Mouse (Mus musculus): ENCODE measurements around the gene Usp8.

- no peak for TF ChIP-seq CTCF (IDR thresholded peaks at IDR 0.05; ENCODE audit: low read depth)
- no peak for TF ChIP-seq EP300 (IDR thresholded peaks at IDR 0.05; ENCODE audit: low read depth)
These were observed 5.8 kb downstream of the Usp8 start for GRCm38 (mm10) chr2:126712950-126713349.
